Mouse (Mus musculus): ENCODE data around the gene Pard6a. TPM values are rescaled to one million over a fixed set of nuclear protein-coding genes. Genes with fewer than 3 reads are reported as not detected.

The Pard6a gene
- total and polyA plus RNA-seq, 2 experiments from 2014 or later: 73.4 to 99.3 TPM

GRCm38 (mm10) chr8:105709317-105709716, 8.4 kb downstream of the Pard6a start:
- H3K4me3 ChIP-seq (ENCODE audit: low read depth, low read length): no peak overlapping the region
- WGBS: 77% methylated on average over 14 of the region's 14 CpGs

GRCm38 (mm10) chr8:105712286-105712685, 11.3 kb downstream of the Pard6a start:
- Histone ChIP-seq H3K9me3 (ENCODE audit: low read length) (no peaks in the 10 kb centered on the region), H3K9ac (replicated peaks; ENCODE audit: low read length, poor library complexity, severe bottlenecking) (no peak overlapping the region), H3K4me2 (ENCODE audit: low read depth, low read length, poor library complexity, severe bottlenecking) (no peak overlapping the region), H3K27me3 (ENCODE audit: insufficient read depth, low read length) (no peaks in the 10 kb centered on the region), H3K27ac (ENCODE audit: low read depth, low read length) (no peak overlapping the region), H3K4me3 (ENCODE audit: low read depth, low read length) (no peak overlapping the region), H3K4me1 (ENCODE audit: insufficient read depth, low read length) (no peaks in the 10 kb centered on the region), H3K36me3 (ENCODE audit: insufficient read depth, low read length) (peaks cover 9% of the 10 kb centered on the region)
- 92% methylated on average over 3 of the region's 3 CpGs for WGBS
- ATAC-seq (ENCODE audit: low FRiP score) (no peak), DNase-seq (ENCODE audit: low spot score) (no peak)
- TF ChIP-seq CTCF (IDR thresholded peaks at IDR 0.05): no peak

More at GRCm38 (mm10) chr8:105709317-105709716, 8.4 kb downstream of the Pard6a start:
- Histone ChIP-seq H3K36me3 (ENCODE audit: insufficient read depth, low read length) (0 out of 2 replicates have a peak, but pooled peaks cover 2% of the 10 kb centered on the region), H3K27me3 (ENCODE audit: insufficient read depth, low read length) (no peaks in the 10 kb centered on the region), H3K9me3 (ENCODE audit: low read length) (no peaks in the 10 kb centered on the region), H3K9ac (replicated peaks; ENCODE audit: low read length, poor library complexity, severe bottlenecking) (no peak overlapping the region), H3K4me2 (ENCODE audit: low read depth, low read length, poor library complexity, severe bottlenecking) (no peak overlapping the region), H3K4me1 (ENCODE audit: insufficient read depth, low read length) (peaks cover 3% of the 10 kb centered on the region), H3K27ac (ENCODE audit: low read depth, low read length) (no peak overlapping the region)
- DNase-seq (ENCODE audit: low spot score) (no peak), ATAC-seq (ENCODE audit: low FRiP score) (no peak)
- TF ChIP-seq CTCF (IDR thresholded peaks at IDR 0.05): no peak

DNA sequence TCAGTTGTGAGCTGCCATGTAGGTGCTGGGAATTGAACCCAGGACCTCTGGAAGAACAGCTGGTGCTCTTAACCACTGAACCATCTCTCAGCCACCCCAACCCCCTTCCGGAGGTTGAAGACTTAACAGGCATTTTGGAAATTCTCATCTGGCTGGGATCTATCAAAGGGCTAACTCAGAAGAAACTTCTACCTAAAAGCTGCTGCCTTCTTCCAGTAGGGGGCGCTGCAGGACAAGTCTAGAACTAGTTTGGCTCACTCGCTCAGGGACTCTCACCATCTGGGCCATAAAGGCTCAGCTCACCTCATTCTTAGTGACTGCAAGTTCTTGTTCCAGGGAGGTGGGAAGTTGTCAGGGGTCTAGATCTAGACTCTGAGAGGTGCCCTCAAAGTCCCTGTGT, 13.2 kb downstream of the Pard6a start:
- WGBS: 5% methylated on average over 3 of the region's 3 CpGs
- peak; percentile 85 for TF ChIP-seq CTCF (IDR thresholded peaks at IDR 0.05)
- Histone ChIP-seq H3K4me3 (ENCODE audit: low read depth, low read length) (no peak overlapping the region), H3K4me1 (ENCODE audit: insufficient read depth, low read length) (no peaks in the 10 kb centered on the region), H3K9me3 (ENCODE audit: low read length) (no peaks in the 10 kb centered on the region), H3K4me2 (ENCODE audit: low read depth, low read length, poor library complexity, severe bottlenecking) (no peak overlapping the region), H3K27me3 (ENCODE audit: insufficient read depth, low read length) (no peaks in the 10 kb centered on the region), H3K9ac (replicated peaks; ENCODE audit: low read length, poor library complexity, severe bottlenecking) (no peak overlapping the region), H3K27ac (ENCODE audit: low read depth, low read length) (no peak overlapping the region), H3K36me3 (ENCODE audit: insufficient read depth, low read length) (peaks cover 10% of the 10 kb centered on the region)
- DNase-seq (ENCODE audit: low spot score) (peak; percentile 90), ATAC-seq (ENCODE audit: low FRiP score) (no peak)

- no peak for ATAC-seq (ENCODE audit: low FRiP score)
Observed at GRCm38 (mm10) chr8:105715042-105715441, 14.1 kb downstream of the Pard6a start.

GRCm38 (mm10) chr8:105716302-105716945, 15.5 kb downstream of the Pard6a start:
- Histone ChIP-seq H3K27ac (ENCODE audit: low read depth, low read length) (no peak overlapping the region), H3K4me2 (ENCODE audit: low read depth, low read length, poor library complexity, severe bottlenecking) (no peak overlapping the region), H3K9ac (replicated peaks; ENCODE audit: low read length, poor library complexity, severe bottlenecking) (no peak overlapping the region), H3K4me1 (ENCODE audit: insufficient read depth, low read length) (no peaks in the 10 kb centered on the region), H3K36me3 (ENCODE audit: insufficient read depth, low read length) (peaks cover 10% of the 10 kb centered on the region), H3K27me3 (ENCODE audit: insufficient read depth, low read length) (no peaks in the 10 kb centered on the region), H3K4me3 (ENCODE audit: low read depth, low read length) (no peak overlapping the region), H3K9me3 (ENCODE audit: low read length) (no peaks in the 10 kb centered on the region)
- 95% methylated on average over 15 of the region's 15 CpGs for WGBS
- DNase-seq (ENCODE audit: low spot score) (no peak), ATAC-seq (ENCODE audit: low FRiP score) (no peak)
- TF ChIP-seq CTCF (IDR thresholded peaks at IDR 0.05): peak; percentile 29

More at GRCm38 (mm10) chr8:105715042-105715441, 14.1 kb downstream of the Pard6a start:
- no peak overlapping the region for H3K27ac ChIP-seq (ENCODE audit: low read depth, low read length)
- no peaks in the 10 kb centered on the region for H3K27me3 ChIP-seq (ENCODE audit: insufficient read depth, low read length)
- H3K4me3 ChIP-seq (ENCODE audit: low read depth, low read length): no peak overlapping the region
- H3K9ac ChIP-seq (replicated peaks; ENCODE audit: low read length, poor library complexity, severe bottlenecking): no peak overlapping the region
- no peak for DNase-seq (ENCODE audit: low spot score)
- no peak overlapping the region for H3K4me2 ChIP-seq (ENCODE audit: low read depth, low read length, poor library complexity, severe bottlenecking)
- H3K9me3 ChIP-seq (ENCODE audit: low read length): no peaks in the 10 kb centered on the region
- H3K4me1 ChIP-seq (ENCODE audit: insufficient read depth, low read length): no peaks in the 10 kb centered on the region
- no peak for TF ChIP-seq CTCF (IDR thresholded peaks at IDR 0.05)
- peaks cover 10% of the 10 kb centered on the region for H3K36me3 ChIP-seq (ENCODE audit: insufficient read depth, low read length)
- WGBS: 59% methylated on average over 6 of the region's 6 CpGs

DNA sequence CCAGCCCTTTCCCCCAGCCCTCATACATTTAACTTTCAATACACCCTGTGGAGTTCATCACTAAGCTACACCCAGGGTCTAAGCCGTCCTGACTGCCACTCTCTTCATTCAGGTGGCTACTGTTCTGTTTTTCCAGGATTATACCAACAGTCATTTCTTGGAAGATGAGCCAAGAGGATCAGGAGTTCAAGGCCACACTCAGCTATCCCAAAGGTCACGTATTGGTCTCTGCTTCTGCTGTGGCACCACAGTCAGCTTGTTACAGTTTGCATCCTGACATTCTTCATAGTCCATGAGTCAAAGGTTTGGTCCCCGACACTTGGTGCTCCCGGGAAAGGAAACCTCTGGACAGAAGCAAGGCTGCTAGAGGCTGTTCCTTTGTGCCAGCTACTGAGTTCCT, 18.7 kb downstream of the Pard6a start:
- Histone ChIP-seq H3K9ac (replicated peaks; ENCODE audit: low read length, poor library complexity, severe bottlenecking) (no peak overlapping the region), H3K27ac (ENCODE audit: low read depth, low read length) (no peak overlapping the region), H3K4me2 (ENCODE audit: low read depth, low read length, poor library complexity, severe bottlenecking) (no peak overlapping the region), H3K9me3 (ENCODE audit: low read length) (no peaks in the 10 kb centered on the region), H3K27me3 (ENCODE audit: insufficient read depth, low read length) (no peaks in the 10 kb centered on the region), H3K4me3 (ENCODE audit: low read depth, low read length) (no peak overlapping the region), H3K36me3 (ENCODE audit: insufficient read depth, low read length) (peaks cover 17% of the 10 kb centered on the region), H3K4me1 (ENCODE audit: insufficient read depth, low read length) (no peaks in the 10 kb centered on the region)
- no peak for TF ChIP-seq CTCF (IDR thresholded peaks at IDR 0.05)
- DNase-seq (ENCODE audit: low spot score) (no peak), ATAC-seq (ENCODE audit: low FRiP score) (no peak)
- 91% methylated on average over 4 of the region's 4 CpGs for WGBS
